Mouse (Mus musculus): ENCODE data around the gene Slc4a8. TPM values are rescaled to one million over a fixed set of nuclear protein-coding genes. Genes with fewer than 3 reads are reported as not detected.
A peak's percentile ranks its signal among the peaks of the same experiment; 100 is the strongest.

Gene Slc4a8
- polyA plus RNA-seq, 1 experiment: 13.3 TPM

GRCm38 (mm10) chr15:100775189-100776166, 13.9 kb downstream of the Slc4a8 start:
- peak overlapping the region; percentile 93 for H3K4me2 ChIP-seq (ENCODE audit: low read depth)

GRCm38 (mm10) chr15:100776424-100776823, 14.9 kb downstream of the Slc4a8 start:
- Histone ChIP-seq H3K36me3 (ENCODE audit: control insufficient read depth, insufficient read depth) (no peaks in the 10 kb centered on the region), H3K4me2 (ENCODE audit: low read depth) (peak overlapping the region; percentile 93), H3ac (ENCODE audit: control insufficient read depth, insufficient read length) (no peak overlapping the region), H3K4me3 (peak overlapping the region; percentile 2), H3K79me2 (ENCODE audit: control insufficient read depth, insufficient read depth) (no peaks in the 10 kb centered on the region), H3K27me3 (ENCODE audit: control insufficient read depth, insufficient read depth, insufficient read length) (no peaks in the 10 kb centered on the region)
- TF ChIP-seq E2F4 (IDR thresholded peaks at IDR 0.05; ENCODE audit: insufficient read depth): no peak

More at GRCm38 (mm10) chr15:100775189-100776166, 13.9 kb downstream of the Slc4a8 start:
- Histone ChIP-seq H3K27me3 (ENCODE audit: control insufficient read depth, insufficient read depth, insufficient read length) (no peaks in the 10 kb centered on the region), H3K79me2 (ENCODE audit: control insufficient read depth, insufficient read depth) (no peaks in the 10 kb centered on the region), H3ac (ENCODE audit: control insufficient read depth, insufficient read length) (no peak overlapping the region), H3K36me3 (ENCODE audit: control insufficient read depth, insufficient read depth) (no peaks in the 10 kb centered on the region), H3K4me3 (no peak overlapping the region)
- no peak for TF ChIP-seq E2F4 (IDR thresholded peaks at IDR 0.05; ENCODE audit: insufficient read depth)
- no peak for TF ChIP-seq CEBPB (IDR thresholded peaks at IDR 0.05; ENCODE audit: insufficient read depth, poor library complexity, severe bottlenecking)
- TF ChIP-seq MAX (IDR thresholded peaks at IDR 0.05; ENCODE audit: low read depth): no peak
- no peak for TF ChIP-seq TCF3 (IDR thresholded peaks at IDR 0.05; ENCODE audit: insufficient read length, low read depth)
- no peak for TF ChIP-seq USF1 (IDR thresholded peaks at IDR 0.05; ENCODE audit: low read depth)
- no peak for TF ChIP-seq REST (IDR thresholded peaks at IDR 0.05; ENCODE audit: insufficient read depth, insufficient read length)
- TF ChIP-seq TCF12 (IDR thresholded peaks at IDR 0.05; ENCODE audit: insufficient read depth, poor library complexity, severe bottlenecking): no peak
- TF ChIP-seq MYOG (IDR thresholded peaks at IDR 0.05; ENCODE audit: control insufficient read depth in 1 of 3, insufficient read depth in 1 of 3, insufficient read length in 2 of 3, low read depth in 2 of 3): no peak
- TF ChIP-seq SRF (IDR thresholded peaks at IDR 0.05; ENCODE audit: control insufficient read depth, insufficient read length, low read depth): no peak
- no peak for TF ChIP-seq POLR2AphosphoS2 (IDR thresholded peaks at IDR 0.05; ENCODE audit: insufficient read length, low read depth)
- no peak for TF ChIP-seq MYOD1 (IDR thresholded peaks at IDR 0.05; ENCODE audit: control insufficient read depth in 1 of 3, insufficient read length in 2 of 3, low read depth in 2 of 3)
- no peak for TF ChIP-seq POLR2A (IDR thresholded peaks at IDR 0.05; ENCODE audit: insufficient read length, low read depth)

- H3K4me2 ChIP-seq (ENCODE audit: low read depth): peak overlapping the region; percentile 93
These were observed 15.8 kb downstream of the Slc4a8 start for GRCm38 (mm10) chr15:100777020-100778016.

GRCm38 (mm10) chr15:100779896-100780295, 18.3 kb downstream of the Slc4a8 start:
- H3ac ChIP-seq (ENCODE audit: control insufficient read depth, insufficient read length): no peak overlapping the region
- H3K4me3 ChIP-seq: no peak overlapping the region
- H3K36me3 ChIP-seq (ENCODE audit: control insufficient read depth, insufficient read depth): no peaks in the 10 kb centered on the region
- H3K4me2 ChIP-seq (ENCODE audit: low read depth): no peak overlapping the region
- no peaks in the 10 kb centered on the region for H3K79me2 ChIP-seq (ENCODE audit: control insufficient read depth, insufficient read depth)
- TF ChIP-seq MAX (IDR thresholded peaks at IDR 0.05; ENCODE audit: low read depth): no peak
- no peaks in the 10 kb centered on the region for H3K27me3 ChIP-seq (ENCODE audit: control insufficient read depth, insufficient read depth, insufficient read length)

More at GRCm38 (mm10) chr15:100777020-100778016, 15.8 kb downstream of the Slc4a8 start:
- Histone ChIP-seq H3K4me3 (peak overlapping the region; percentile 2), H3K27me3 (ENCODE audit: control insufficient read depth, insufficient read depth, insufficient read length) (no peaks in the 10 kb centered on the region), H3ac (ENCODE audit: control insufficient read depth, insufficient read length) (no peak overlapping the region), H3K36me3 (ENCODE audit: control insufficient read depth, insufficient read depth) (no peaks in the 10 kb centered on the region), H3K79me2 (ENCODE audit: control insufficient read depth, insufficient read depth) (no peaks in the 10 kb centered on the region)
- TF ChIP-seq TCF3 (IDR thresholded peaks at IDR 0.05; ENCODE audit: insufficient read length, low read depth) (no peak), CEBPB (IDR thresholded peaks at IDR 0.05; ENCODE audit: insufficient read depth, poor library complexity, severe bottlenecking) (no peak), E2F4 (IDR thresholded peaks at IDR 0.05; ENCODE audit: insufficient read depth) (no peak), USF1 (IDR thresholded peaks at IDR 0.05; ENCODE audit: low read depth) (no peak), MAX (IDR thresholded peaks at IDR 0.05; ENCODE audit: low read depth) (no peak), SRF (IDR thresholded peaks at IDR 0.05; ENCODE audit: control insufficient read depth, insufficient read length, low read depth) (no peak), TCF12 (IDR thresholded peaks at IDR 0.05; ENCODE audit: insufficient read depth, poor library complexity, severe bottlenecking) (no peak), REST (IDR thresholded peaks at IDR 0.05; ENCODE audit: insufficient read depth, insufficient read length) (no peak), POLR2AphosphoS2 (IDR thresholded peaks at IDR 0.05; ENCODE audit: insufficient read length, low read depth) (peak; percentile 67), MYOD1 (IDR thresholded peaks at IDR 0.05; ENCODE audit: control insufficient read depth in 1 of 3, insufficient read length in 2 of 3, low read depth in 2 of 3) (peak in 1 of 3 experiments; percentile 50), MYOG (IDR thresholded peaks at IDR 0.05; ENCODE audit: control insufficient read depth in 1 of 3, insufficient read depth in 1 of 3, insufficient read length in 2 of 3, low read depth in 2 of 3) (peak in 1 of 3 experiments; percentile 46), POLR2A (IDR thresholded peaks at IDR 0.05; ENCODE audit: insufficient read length, low read depth) (peak; percentile 81)
